Mouse (Mus musculus) liver (tissue): ENCODE measurements around the gene Slc6a9.

Experiments
- DNase-seq: peaks from one replicate; pipeline ENCODE4 v3.0.0-alpha.2; 2020; ENCODE audit warnings: mixed read lengths

The Slc6a9 gene

GRCm38 (mm10) chr4:117882701-117883691 lies 48.7 kb downstream of the Slc6a9 start, which contains the start of gene B4galt2:
TSS of gene B4galt2 (minus strand) at chr4:117883487.
- DNase-seq = peak; percentile 50

GRCm38 (mm10) chr4:117884146-117884545 lies 49.8 kb downstream of the Slc6a9 start:
- DNase-seq = no peak

GRCm38 (mm10) chr4:117885093-117885492 lies 50.8 kb downstream of the Slc6a9 start:
- no peak for DNase-seq

- no peak for DNase-seq
These were observed 51.7 kb downstream of the Slc6a9 start for GRCm38 (mm10) chr4:117885994-117886393.

- DNase-seq = peak; percentile 63
These were observed 52.3 kb downstream of the Slc6a9 start for GRCm38 (mm10) chr4:117886644-117887043.

- DNase-seq = peak; percentile 94
These were observed 52.8 kb downstream of the Slc6a9 start, which contains the start of gene Atp6v0b for GRCm38 (mm10) chr4:117887133-117887532. TSS of gene Atp6v0b (minus strand) at chr4:117887333.

- DNase-seq = no peak
These were observed 53.6 kb downstream of the Slc6a9 start for GRCm38 (mm10) chr4:117887920-117888319.

- DNase-seq = no peak
These were observed 55.2 kb downstream of the Slc6a9 start for GRCm38 (mm10) chr4:117889471-117889870.

GRCm38 (mm10) chr4:117890031-117890430 lies 55.7 kb downstream of the Slc6a9 start:
- no peak for DNase-seq

GRCm38 (mm10) chr4:117890750-117891149 lies 56.4 kb downstream of the Slc6a9 start:
- no peak for DNase-seq

- DNase-seq = peak; percentile 81
These were observed 57.4 kb downstream of the Slc6a9 start, which contains the start of gene Dph2 for GRCm38 (mm10) chr4:117891738-117892161. TSS of gene Dph2 (minus strand) at chr4:117892032.

GRCm38 (mm10) chr4:117893376-117893775 lies 59.1 kb downstream of the Slc6a9 start:
- DNase-seq = peak; percentile 71

- DNase-seq = no peak
These were observed 60.3 kb downstream of the Slc6a9 start for GRCm38 (mm10) chr4:117894601-117895000.

GRCm38 (mm10) chr4:117895339-117895738 lies 61.0 kb downstream of the Slc6a9 start:
- no peak for DNase-seq

GRCm38 (mm10) chr4:117896031-117896430 lies 61.7 kb downstream of the Slc6a9 start:
- DNase-seq = no peak

GRCm38 (mm10) chr4:117898111-117898510 lies 63.8 kb downstream of the Slc6a9 start:
- no peak for DNase-seq

GRCm38 (mm10) chr4:117904094-117904493 lies 69.8 kb downstream of the Slc6a9 start:
- DNase-seq = no peak

GRCm38 (mm10) chr4:117904761-117905160 lies 70.5 kb downstream of the Slc6a9 start:
- DNase-seq = no peak

GRCm38 (mm10) chr4:117906196-117906595 lies 71.9 kb downstream of the Slc6a9 start:
- no peak for DNase-seq

- DNase-seq = no peak
These were observed 74.6 kb downstream of the Slc6a9 start for GRCm38 (mm10) chr4:117908834-117909453.

GRCm38 (mm10) chr4:117912131-117912561 lies 77.8 kb downstream of the Slc6a9 start:
- DNase-seq = no peak

GRCm38 (mm10) chr4:117912685-117913273 lies 78.5 kb downstream of the Slc6a9 start:
- no peak for DNase-seq

GRCm38 (mm10) chr4:117913421-117913820 lies 79.1 kb downstream of the Slc6a9 start:
- DNase-seq = no peak
